Mouse (Mus musculus) embryonic fibroblast, embryonic 13.5 days (primary cell): ENCODE measurements at regions not wholly inside any gene's neighbourhood (a gene's known extent, or its start where the extent isn't known, plus 50 kb on each side); places are given as distances from the start of the nearest gene placed in this dataset.

Experiments used
- CTCF ChIP-seq: IDR thresholded peaks from 2 replicates; pipeline ENCODE4 v1.5.1; 2011; ENCODE audit warnings: mild to moderate bottlenecking, control low read depth, low read length, moderate library complexity, borderline replicate concordance; ENCODE audit not compliant: insufficient read depth
- POLR2A ChIP-seq: IDR thresholded peaks from 2 replicates; pipeline ENCODE4 v1.6.1; 2011; ENCODE audit warnings: low read depth, mild to moderate bottlenecking, control low read depth, low read length, moderate library complexity

DNA sequence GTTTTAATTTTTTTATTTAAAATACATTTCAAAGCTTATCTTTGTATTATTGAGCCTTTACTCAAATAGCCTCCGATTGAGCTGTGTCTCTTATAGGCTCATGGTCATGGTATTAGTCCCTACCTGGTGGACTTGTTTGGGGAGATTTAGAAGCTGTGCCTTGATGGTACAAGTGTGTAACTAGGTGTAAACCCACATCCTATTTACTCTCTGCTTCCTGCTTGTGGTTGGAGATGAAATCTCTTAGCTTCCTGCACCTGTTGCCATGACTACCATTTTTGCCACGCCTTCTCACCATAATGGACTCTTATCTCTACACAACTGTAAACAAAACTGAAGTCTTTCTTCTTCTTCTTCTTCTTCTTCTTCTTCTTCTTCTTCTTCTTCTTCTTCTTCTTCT is 108.2 kb upstream of the Diaph3 start:
- TF ChIP-seq POLR2A (no peak), CTCF (no peak)
